Mouse (Mus musculus): ENCODE results near the gene Taar6. TPM values are rescaled to one million over a fixed set of nuclear protein-coding genes. Genes with fewer than 3 reads are reported as not detected.
A peak's percentile ranks its signal among the peaks of the same experiment; 100 is the strongest.

The Taar6 gene
- polyA plus RNA-seq, 1 experiment from 2014 or later = not detected

- peak; percentile 41 for ATAC-seq (ENCODE audit: low read depth)
- Histone ChIP-seq H3K4me3 (ENCODE audit: low read depth, low read length) (no peak overlapping the region), H3K4me2 (ENCODE audit: low read depth, low read length) (no peak overlapping the region), H3K36me3 (ENCODE audit: control insufficient read depth, insufficient read depth) (no peaks in the 10 kb centered on the region), H3K27ac (ENCODE audit: low read length) (no peak overlapping the region), H3K27me3 (ENCODE audit: control insufficient read depth, insufficient read depth, low read depth, low read length) (no peaks in the 10 kb centered on the region), H3K9me3 (replicated peaks; ENCODE audit: control insufficient read depth, low read length) (no peaks in the 10 kb centered on the region), H3K9ac (ENCODE audit: low read depth, low read length) (no peak overlapping the region), H3K4me1 (ENCODE audit: control insufficient read depth, low read depth, low read length) (no peaks in the 10 kb centered on the region)
- 34% methylated on average over 16 of the region's 16 CpGs for WGBS (ENCODE audit: insufficient replicate concordance)
Measured at GRCm38 (mm10) chr10:23978901-23979705, 6.3 kb downstream of the Taar6 start.

- no peak overlapping the region for H3K4me3 ChIP-seq (ENCODE audit: low read depth, low read length)
- H3K9ac ChIP-seq (ENCODE audit: low read depth, low read length) = no peak overlapping the region
- H3K36me3 ChIP-seq (ENCODE audit: control insufficient read depth, insufficient read depth) = no peaks in the 10 kb centered on the region
- H3K27me3 ChIP-seq (ENCODE audit: control insufficient read depth, insufficient read depth, low read depth, low read length) = no peaks in the 10 kb centered on the region
- H3K27ac ChIP-seq (ENCODE audit: low read length) = no peak overlapping the region
- no peaks in the 10 kb centered on the region for H3K4me1 ChIP-seq (ENCODE audit: control insufficient read depth, low read depth, low read length)
- 51% methylated on average over 4 of the region's 4 CpGs for WGBS (ENCODE audit: insufficient replicate concordance)
- H3K9me3 ChIP-seq (replicated peaks; ENCODE audit: control insufficient read depth, low read length) = no peaks in the 10 kb centered on the region
- no peak for ATAC-seq (ENCODE audit: low read depth)
- H3K4me2 ChIP-seq (ENCODE audit: low read depth, low read length) = no peak overlapping the region
Measured at GRCm38 (mm10) chr10:23977958-23978357, 7.5 kb downstream of the Taar6 start.

DNA sequence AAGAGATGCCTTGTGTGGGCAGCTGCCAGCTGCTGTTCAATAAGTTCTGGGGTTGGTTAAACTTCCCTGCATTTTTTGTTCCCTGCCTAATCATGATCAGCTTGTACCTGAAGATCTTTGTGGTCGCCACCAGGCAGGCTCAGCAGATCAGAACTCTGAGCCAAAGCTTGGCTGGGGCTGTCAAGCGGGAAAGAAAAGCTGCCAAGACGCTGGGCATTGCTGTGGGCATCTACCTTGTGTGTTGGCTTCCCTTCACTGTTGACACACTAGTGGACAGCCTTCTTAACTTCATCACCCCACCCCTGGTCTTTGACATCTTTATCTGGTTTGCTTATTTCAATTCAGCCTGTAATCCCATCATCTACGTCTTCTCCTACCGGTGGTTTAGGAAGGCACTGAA lies 14.2 kb downstream of the Taar6 start:
- Histone ChIP-seq H3K9me3 (replicated peaks; ENCODE audit: control insufficient read depth, low read length) (no peaks in the 10 kb centered on the region), H3K4me2 (ENCODE audit: low read depth, low read length) (no peak overlapping the region), H3K9ac (ENCODE audit: low read depth, low read length) (no peak overlapping the region), H3K4me3 (ENCODE audit: low read depth, low read length) (no peak overlapping the region), H3K27ac (ENCODE audit: low read length) (no peak overlapping the region), H3K27me3 (ENCODE audit: control insufficient read depth, insufficient read depth, low read depth, low read length) (no peaks in the 10 kb centered on the region), H3K36me3 (ENCODE audit: control insufficient read depth, insufficient read depth) (no peaks in the 10 kb centered on the region), H3K4me1 (ENCODE audit: control insufficient read depth, low read depth, low read length) (no peaks in the 10 kb centered on the region)
- 58% methylated on average over 5 of the region's 5 CpGs for WGBS (ENCODE audit: insufficient replicate concordance)
- ATAC-seq (ENCODE audit: low read depth) = no peak

DNA sequence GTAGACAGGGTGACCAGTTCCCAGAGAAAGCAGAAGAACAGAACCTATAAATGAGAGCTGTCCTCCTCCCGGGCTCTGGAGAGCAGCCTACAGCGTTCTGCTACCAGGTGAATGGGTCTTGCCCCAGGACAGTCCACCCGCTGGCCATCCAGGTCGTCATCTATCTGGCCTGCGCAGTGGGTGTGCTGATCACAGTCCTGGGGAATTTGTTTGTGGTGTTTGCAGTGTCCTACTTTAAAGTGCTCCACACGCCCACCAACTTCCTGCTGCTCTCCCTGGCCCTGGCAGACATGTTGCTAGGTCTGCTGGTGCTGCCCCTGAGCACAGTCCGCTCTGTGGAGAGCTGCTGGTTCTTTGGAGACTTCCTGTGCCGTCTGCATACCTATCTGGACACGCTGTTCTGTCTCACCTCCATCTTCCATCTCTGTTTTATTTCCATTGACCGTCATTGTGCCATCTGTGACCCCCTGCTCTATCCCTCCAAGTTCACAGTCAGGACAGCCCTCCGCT lies 14.7 kb downstream of the Taar6 start, which contains the start of gene Taar5:
Gene Taar5 (plus strand): TSS at position 51 of the 510 bp plus-strand sequence.
- ATAC-seq (ENCODE audit: low read depth) = no peak
- WGBS (ENCODE audit: insufficient replicate concordance) = 74% methylated on average over 11 of the region's 11 CpGs
- Histone ChIP-seq H3K4me1 (ENCODE audit: control insufficient read depth, low read depth, low read length) (no peaks in the 10 kb centered on the region), H3K36me3 (ENCODE audit: control insufficient read depth, insufficient read depth) (no peaks in the 10 kb centered on the region), H3K4me3 (ENCODE audit: low read depth, low read length) (no peak within 1 kb of the TSS), H3K9me3 (replicated peaks; ENCODE audit: control insufficient read depth, low read length) (no peaks in the 10 kb centered on the region), H3K27ac (ENCODE audit: low read length) (no peak within 1 kb of the TSS), H3K27me3 (ENCODE audit: control insufficient read depth, insufficient read depth, low read depth, low read length) (no peaks in the 10 kb centered on the region), H3K4me2 (ENCODE audit: low read depth, low read length) (no peak within 1 kb of the TSS), H3K9ac (ENCODE audit: low read depth, low read length) (no peak within 1 kb of the TSS)

- no peak for ATAC-seq (ENCODE audit: low read depth)
- no peak overlapping the region for H3K4me3 ChIP-seq (ENCODE audit: low read depth, low read length)
- H3K27ac ChIP-seq (ENCODE audit: low read length) = no peak overlapping the region
- H3K9me3 ChIP-seq (replicated peaks; ENCODE audit: control insufficient read depth, low read length) = no peaks in the 10 kb centered on the region
- no peaks in the 10 kb centered on the region for H3K36me3 ChIP-seq (ENCODE audit: control insufficient read depth, insufficient read depth)
- H3K9ac ChIP-seq (ENCODE audit: low read depth, low read length) = no peak overlapping the region
- no peaks in the 10 kb centered on the region for H3K4me1 ChIP-seq (ENCODE audit: control insufficient read depth, low read depth, low read length)
- H3K4me2 ChIP-seq (ENCODE audit: low read depth, low read length) = no peak overlapping the region
- 61% methylated on average over 6 of the region's 6 CpGs for WGBS (ENCODE audit: insufficient replicate concordance)
- H3K27me3 ChIP-seq (ENCODE audit: control insufficient read depth, insufficient read depth, low read depth, low read length) = no peaks in the 10 kb centered on the region
Measured at GRCm38 (mm10) chr10:23964921-23965610, 20.4 kb downstream of the Taar6 start.

DNA sequence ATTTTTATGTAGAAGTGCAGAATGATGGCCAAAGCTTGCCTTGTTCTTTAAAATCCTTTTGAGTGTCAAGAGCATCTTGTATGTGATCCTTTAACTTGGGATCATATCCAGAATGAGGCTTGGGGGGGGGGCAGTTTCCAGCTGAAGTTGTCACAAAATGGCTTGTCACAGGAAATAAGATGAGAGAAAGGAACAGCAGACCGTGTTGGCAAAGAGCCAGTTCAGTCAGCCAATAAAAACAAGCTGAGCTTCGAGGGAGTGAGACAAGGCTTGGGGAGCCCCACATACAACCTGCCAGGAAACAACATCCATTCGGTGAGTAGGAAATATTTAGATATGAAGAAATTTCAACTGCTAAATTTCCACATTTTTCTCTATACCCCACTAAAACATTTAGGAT lies 22.0 kb downstream of the Taar6 start:
- Histone ChIP-seq H3K4me3 (ENCODE audit: low read depth, low read length) (no peak overlapping the region), H3K9ac (ENCODE audit: low read depth, low read length) (no peak overlapping the region), H3K36me3 (ENCODE audit: control insufficient read depth, insufficient read depth) (no peaks in the 10 kb centered on the region), H3K4me1 (ENCODE audit: control insufficient read depth, low read depth, low read length) (no peaks in the 10 kb centered on the region), H3K27me3 (ENCODE audit: control insufficient read depth, insufficient read depth, low read depth, low read length) (no peaks in the 10 kb centered on the region), H3K9me3 (replicated peaks; ENCODE audit: control insufficient read depth, low read length) (no peaks in the 10 kb centered on the region), H3K27ac (ENCODE audit: low read length) (no peak overlapping the region), H3K4me2 (ENCODE audit: low read depth, low read length) (no peak overlapping the region)
- no peak for ATAC-seq (ENCODE audit: low read depth)
- WGBS (ENCODE audit: insufficient replicate concordance) = 56% methylated on average over 3 of the region's 3 CpGs

GRCm38 (mm10) chr10:23960444-23960915 lies 25.0 kb downstream of the Taar6 start, which contains the start of gene Taar4:
Gene Taar4 (plus strand): TSS chr10:23960494.
- no peak within 1 kb of the TSS for H3K4me3 ChIP-seq (ENCODE audit: low read depth, low read length)
- 64% methylated on average over 13 of the region's 13 CpGs for WGBS (ENCODE audit: insufficient replicate concordance)

GRCm38 (mm10) chr10:23959071-23959470 lies 26.4 kb downstream of the Taar6 start:
- no peaks in the 10 kb centered on the region for H3K36me3 ChIP-seq (ENCODE audit: control insufficient read depth, insufficient read depth)
- ATAC-seq (ENCODE audit: low read depth) = no peak

More at GRCm38 (mm10) chr10:23960444-23960915, 25.0 kb downstream of the Taar6 start, which contains the start of gene Taar4:
- Histone ChIP-seq H3K36me3 (ENCODE audit: control insufficient read depth, insufficient read depth) (no peaks in the 10 kb centered on the region), H3K4me1 (ENCODE audit: control insufficient read depth, low read depth, low read length) (no peaks in the 10 kb centered on the region), H3K9me3 (replicated peaks; ENCODE audit: control insufficient read depth, low read length) (no peaks in the 10 kb centered on the region), H3K27me3 (ENCODE audit: control insufficient read depth, insufficient read depth, low read depth, low read length) (no peaks in the 10 kb centered on the region), H3K9ac (ENCODE audit: low read depth, low read length) (no peak within 1 kb of the TSS), H3K4me2 (ENCODE audit: low read depth, low read length) (no peak within 1 kb of the TSS), H3K27ac (ENCODE audit: low read length) (no peak within 1 kb of the TSS)
- ATAC-seq (ENCODE audit: low read depth) = no peak

GRCm38 (mm10) chr10:23951714-23952113 lies 33.7 kb downstream of the Taar6 start:
- H3K4me1 ChIP-seq (ENCODE audit: control insufficient read depth, low read depth, low read length) = no peaks in the 10 kb centered on the region
- no peaks in the 10 kb centered on the region for H3K27me3 ChIP-seq (ENCODE audit: control insufficient read depth, insufficient read depth, low read depth, low read length)
- 68% methylated on average over 6 of the region's 6 CpGs for WGBS (ENCODE audit: insufficient replicate concordance)
- no peak overlapping the region for H3K27ac ChIP-seq (ENCODE audit: low read length)
- H3K9me3 ChIP-seq (replicated peaks; ENCODE audit: control insufficient read depth, low read length) = no peaks in the 10 kb centered on the region
- no peak overlapping the region for H3K9ac ChIP-seq (ENCODE audit: low read depth, low read length)
- ATAC-seq (ENCODE audit: low read depth) = no peak
- H3K4me3 ChIP-seq (ENCODE audit: low read depth, low read length) = no peak overlapping the region
- H3K4me2 ChIP-seq (ENCODE audit: low read depth, low read length) = no peak overlapping the region
- no peaks in the 10 kb centered on the region for H3K36me3 ChIP-seq (ENCODE audit: control insufficient read depth, insufficient read depth)

More at GRCm38 (mm10) chr10:23959071-23959470, 26.4 kb downstream of the Taar6 start:
- Histone ChIP-seq H3K4me2 (ENCODE audit: low read depth, low read length) (no peak overlapping the region), H3K27ac (ENCODE audit: low read length) (no peak overlapping the region), H3K27me3 (ENCODE audit: control insufficient read depth, insufficient read depth, low read depth, low read length) (no peaks in the 10 kb centered on the region), H3K4me1 (ENCODE audit: control insufficient read depth, low read depth, low read length) (no peaks in the 10 kb centered on the region), H3K9me3 (replicated peaks; ENCODE audit: control insufficient read depth, low read length) (no peaks in the 10 kb centered on the region), H3K4me3 (ENCODE audit: low read depth, low read length) (no peak overlapping the region), H3K9ac (ENCODE audit: low read depth, low read length) (no peak overlapping the region)
- 46% methylated on average over 3 of the region's 3 CpGs for WGBS (ENCODE audit: insufficient replicate concordance)

All from liver, embryonic 16.5 days (tissue).